Comparison of ENCODE assay signal across 29 mouse cellular contexts in genomic region chr15:56531529-56531928, GRCm38 (mm10).
A peak's percentile ranks its signal among the peaks of the same experiment; 100 is the strongest.
DNase-seq lines count a peak whose midpoint lies in the region; ATAC-seq and TF ChIP-seq lines count a peak whose summit lies in the region.
"Had no signal": no experiment of that assay in that cellular context is flagged by ENCODE, and none has a peak within 500 bp of the region (broad histone marks: within the 10 kb centered on the region; RNA-seq: fewer than 3 reads in every experiment).

No protein-coding gene starts in this region.

- H3K27ac ChIP-seq in kidney, embryonic 15.5 days: no peak overlapping the region
- H3K27ac ChIP-seq in kidney, postnatal 0 days: no peak overlapping the region
- H3K27ac ChIP-seq: embryonic facial prominence, embryonic 13.5 days; embryonic facial prominence, embryonic 15.5 days; forebrain, embryonic 10.5 days; forebrain, embryonic 12.5 days had no signal

- 17% methylated on average over 2 of the region's 2 CpGs for WGBS in kidney, embryonic 15.5 days
- 18% methylated on average over 2 of the region's 2 CpGs for WGBS in kidney, postnatal 0 days

- peak; percentile 64; the same call in 1 of the 2 replicates for ATAC-seq in kidney, embryonic 15.5 days (replicated peaks; ENCODE audit: low FRiP score)
- ATAC-seq in kidney, postnatal 0 days (replicated peaks; ENCODE audit: low FRiP score, low read depth): no peak
- ATAC-seq: CD4-positive, CD25-positive, alpha-beta regulatory T cell, adult 4 months; forebrain, embryonic 14.5 days; forebrain, embryonic 16.5 days; Patski had no signal

- no peaks in the 10 kb centered on the region for H3K36me3 ChIP-seq in kidney, embryonic 15.5 days
- H3K36me3 ChIP-seq in kidney, postnatal 0 days (ENCODE audit: insufficient read depth, low read length): no peaks in the 10 kb centered on the region
- H3K36me3 ChIP-seq: embryonic facial prominence, embryonic 13.5 days; embryonic facial prominence, embryonic 15.5 days; forebrain, embryonic 10.5 days; forebrain, embryonic 12.5 days; G1E had no signal

- H3K4me2 ChIP-seq in kidney, embryonic 15.5 days: no peak overlapping the region
- H3K4me2 ChIP-seq in kidney, postnatal 0 days (ENCODE audit: low read length): no peak overlapping the region
- H3K4me2 ChIP-seq: embryonic facial prominence, embryonic 13.5 days; embryonic facial prominence, embryonic 15.5 days; forebrain, embryonic 12.5 days had no signal

- no peaks in the 10 kb centered on the region for H3K27me3 ChIP-seq in kidney, embryonic 15.5 days
- H3K27me3 ChIP-seq in kidney, postnatal 0 days (ENCODE audit: insufficient read depth, low read length): no peaks in the 10 kb centered on the region
- H3K27me3 ChIP-seq: CH12.LX; embryonic facial prominence, embryonic 13.5 days; embryonic facial prominence, embryonic 15.5 days; forebrain, embryonic 12.5 days had no signal

- DNase-seq in embryo, embryonic 10 days (ENCODE audit: low spot score): peak; percentile 14
- DNase-seq in embryo, embryonic 11 days: no peak
- no peak for DNase-seq in kidney, adult 9 months
- peak; percentile 54 for DNase-seq in kidney, postnatal 0 days (ENCODE audit: low spot score)
- DNase-seq in kidney, adult 11 months: no peak
- peak; percentile 3 for DNase-seq in mesoderm, embryonic 11.5 days (ENCODE audit: low read depth, low spot score)
- DNase-seq in T-cell, adult 2 months (ENCODE audit: low spot score): no peak
- DNase-seq: adrenal gland, adult 2 months; adrenal gland, postnatal 10 days; adrenal gland, postnatal 25 days; B cell, adult 2 months; cerebellum, adult 11 months; cerebellum, adult 18-20 months; cerebellum, adult 8-10 months; cerebellum, adult 9-11 months; cerebellum, postnatal 14 days; cerebellum, postnatal 36 days had no signal

- H3K4me3 ChIP-seq in kidney, embryonic 15.5 days (replicated peaks): no peak overlapping the region
- H3K4me3 ChIP-seq in kidney, postnatal 0 days (replicated peaks; ENCODE audit: low read depth, low read length): no peak overlapping the region
- H3K4me3 ChIP-seq: embryonic facial prominence, embryonic 13.5 days; embryonic facial prominence, embryonic 15.5 days; erythroblast, embryonic 14.5 days; forebrain, embryonic 10.5 days; forebrain, embryonic 12.5 days had no signal

- H3K9me3 ChIP-seq in kidney, embryonic 15.5 days (replicated peaks): no peaks in the 10 kb centered on the region
- no peaks in the 10 kb centered on the region for H3K9me3 ChIP-seq in kidney, postnatal 0 days (replicated peaks; ENCODE audit: low read length)
- H3K9me3 ChIP-seq: embryonic facial prominence, embryonic 13.5 days; embryonic facial prominence, embryonic 15.5 days; forebrain, embryonic 10.5 days; forebrain, embryonic 12.5 days; G1E had no signal

- no peak overlapping the region for H3K9ac ChIP-seq in kidney, embryonic 15.5 days
- no peak overlapping the region for H3K9ac ChIP-seq in kidney, postnatal 0 days (ENCODE audit: low read depth, low read length)
- H3K9ac ChIP-seq: embryonic facial prominence, embryonic 13.5 days; embryonic facial prominence, embryonic 15.5 days; forebrain, embryonic 12.5 days had no signal

- TF ChIP-seq CTCF in kidney, postnatal 0 days (IDR thresholded peaks at IDR 0.05; ENCODE audit: low read depth): no peak

- no peaks in the 10 kb centered on the region for H3K4me1 ChIP-seq in kidney, embryonic 15.5 days
- no peaks in the 10 kb centered on the region for H3K4me1 ChIP-seq in kidney, postnatal 0 days (replicated peaks; ENCODE audit: insufficient read depth, low read length)
- H3K4me1 ChIP-seq: embryonic facial prominence, embryonic 13.5 days; embryonic facial prominence, embryonic 15.5 days; forebrain, embryonic 10.5 days; forebrain, embryonic 12.5 days had no signal

Comparison
In these comparisons a context has a peak if more than half of its experiments do, and no peak if none do; other contexts are left out.
1. DNase-seq: peak in embryo, embryonic 10 days (single experiment), kidney, postnatal 0 days (single experiment) and mesoderm, embryonic 11.5 days (single experiment); none in embryo, embryonic 11 days (single experiment), kidney, adult 9 months (single experiment), kidney, adult 11 months (single experiment) and T-cell, adult 2 months (single experiment).